Comparison of ENCODE assay signal across 16 mouse cellular contexts in genomic region chr3:66503615-66504014, GRCm38 (mm10).
"Had no signal": no experiment of that assay in that cellular context is flagged by ENCODE, and none has a peak within 500 bp of the region (broad histone marks: within the 10 kb centered on the region; RNA-seq: fewer than 3 reads in every experiment).

No protein-coding gene starts in this region.

- H3K9ac ChIP-seq: neural tube, embryonic 13.5 days; neural tube, embryonic 15.5 days; stomach, embryonic 15.5 days had no signal

- H3K36me3 ChIP-seq: neural tube, embryonic 13.5 days; neural tube, embryonic 15.5 days; stomach, embryonic 15.5 days had no signal

- H3K4me2 ChIP-seq: neural tube, embryonic 13.5 days; neural tube, embryonic 15.5 days; stomach, embryonic 15.5 days had no signal

- H3K27ac ChIP-seq: neural tube, embryonic 13.5 days; neural tube, embryonic 15.5 days; stomach, embryonic 15.5 days; stomach, postnatal 0 days had no signal

- H3K4me3 ChIP-seq: neural tube, embryonic 13.5 days; neural tube, embryonic 15.5 days; stomach, embryonic 15.5 days had no signal

- DNase-seq: retina, postnatal 1 day; right cerebral cortex, adult 18-20 months; right cerebral cortex, postnatal 14 days; right cerebral cortex, postnatal 25 days; right cerebral cortex, postnatal 4 days; spleen, adult 18-20 months; thymus, adult 18-20 months; thymus, adult 2 months; thymus, postnatal 14 days; thymus, postnatal 25 days; thymus, postnatal 36 days; thymus, postnatal 4 days had no signal

- H3K9me3 ChIP-seq: neural tube, embryonic 13.5 days; neural tube, embryonic 15.5 days; stomach, embryonic 15.5 days had no signal

- H3K4me1 ChIP-seq: stomach, embryonic 15.5 days had no signal

- H3K27me3 ChIP-seq: neural tube, embryonic 13.5 days; neural tube, embryonic 15.5 days; stomach, embryonic 15.5 days had no signal
